Mouse (Mus musculus) forebrain, embryonic 12.5 days (tissue): ENCODE data around the gene Gm42906. TPM values are rescaled to one million over a fixed set of nuclear protein-coding genes. Genes with fewer than 3 reads are reported as not detected.

Experiments used
- ATAC-seq: fragments of 200-750 bp; cut with Nextera tagmentation; 2 replicates; pipeline ENCODE4 v1.8.0; 2017; ENCODE audit warnings: moderate TSS enrichment; ENCODE audit not compliant: low FRiP score
- H3K27ac ChIP-seq: fragments of 300-500 bp; sonication (generic); 2 replicates; pipeline ENCODE4 v1.5.1; 2016; ENCODE audit warnings: mild to moderate bottlenecking
- H3K27me3 ChIP-seq: fragments of 300-500 bp; sonication (generic); 2 replicates; pipeline ENCODE4 v1.6.1; 2016; ENCODE audit warnings: mild to moderate bottlenecking
- H3K36me3 ChIP-seq: fragments of 300-500 bp; sonication (generic); replicated peaks from 2 replicates; pipeline ENCODE4 v1.6.1; 2016; ENCODE audit warnings: mild to moderate bottlenecking
- H3K4me1 ChIP-seq: fragments of 300-500 bp; sonication (generic); 2 replicates; pipeline ENCODE4 v1.6.1; 2016
- H3K4me2 ChIP-seq: fragments of 300-500 bp; sonication (generic); 2 replicates; pipeline ENCODE4 v1.6.1; 2016; ENCODE audit warnings: mild to moderate bottlenecking, moderate library complexity
- H3K4me3 ChIP-seq: fragments of 300-500 bp; sonication (generic); replicated peaks from 2 replicates; pipeline ENCODE4 v1.5.1; 2016; ENCODE audit warnings: mild to moderate bottlenecking
- H3K9ac ChIP-seq: fragments of 300-500 bp; sonication (generic); 2 replicates; pipeline ENCODE4 v1.6.1; 2016; ENCODE audit warnings: mild to moderate bottlenecking
- H3K9me3 ChIP-seq: fragments of 300-500 bp; sonication (generic); 2 replicates; pipeline ENCODE4 v1.6.1; 2016
- WGBS: fragments of 180-500 bp; shearing (Covaris S2); methylation state at CpG from one replicate; pipeline ENCODE4 v1.1.7; 2016; 5-methylcytosine and 5-hydroxymethylcytosine counted together
- polyA plus RNA-seq: library from polyadenylated mRNA; unstranded; fragments of >200 nt; fragmentation: Nextera tagmentation; extraction: Ambion mirVana; gene quantifications from 2 replicates; pipeline ENCODE4 v1.2.1, GENCODE M21; 2016

Gene Gm42906
- not detected in 2 replicates for polyA plus RNA-seq

GRCm38 (mm10) chr5:151428113-151428756 lies at the start of gene Gm42906:
Gm42906 (minus strand) TSS chr5:151428163.
- H3K9ac ChIP-seq: no peak within 1 kb of the TSS
- H3K9me3 ChIP-seq: no peaks in the 10 kb centered on the region
- no peak within 1 kb of the TSS for H3K27ac ChIP-seq
- H3K27me3 ChIP-seq: no peaks in the 10 kb centered on the region
- ATAC-seq: no peak
- 73% methylated on average over 3 of the region's 3 CpGs for WGBS
- H3K4me1 ChIP-seq: no peaks in the 10 kb centered on the region
- H3K4me3 ChIP-seq: no peak within 1 kb of the TSS
- H3K4me2 ChIP-seq: no peak within 1 kb of the TSS
- H3K36me3 ChIP-seq: no peaks in the 10 kb centered on the region

- ATAC-seq: no peak
- no peaks in the 10 kb centered on the region for H3K4me1 ChIP-seq
These were observed 17.7 kb upstream of the Gm42906 start for GRCm38 (mm10) chr5:151445695-151446094.

GRCm38 (mm10) chr5:151435106-151435505 lies 7.1 kb upstream of the Gm42906 start:
- no peak overlapping the region for H3K27ac ChIP-seq
- no peaks in the 10 kb centered on the region for H3K9me3 ChIP-seq
- H3K36me3 ChIP-seq: no peaks in the 10 kb centered on the region
- no peaks in the 10 kb centered on the region for H3K4me1 ChIP-seq
- no peak for ATAC-seq
- H3K4me3 ChIP-seq: no peak overlapping the region
- no peak overlapping the region for H3K4me2 ChIP-seq
- H3K9ac ChIP-seq: no peak overlapping the region
- no peaks in the 10 kb centered on the region for H3K27me3 ChIP-seq

More at GRCm38 (mm10) chr5:151445695-151446094, 17.7 kb upstream of the Gm42906 start:
- no peaks in the 10 kb centered on the region for H3K36me3 ChIP-seq
- H3K4me3 ChIP-seq: no peak overlapping the region
- H3K27me3 ChIP-seq: no peaks in the 10 kb centered on the region
- no peaks in the 10 kb centered on the region for H3K9me3 ChIP-seq
- H3K9ac ChIP-seq: no peak overlapping the region
- no peak overlapping the region for H3K4me2 ChIP-seq
- H3K27ac ChIP-seq: no peak overlapping the region

- Histone ChIP-seq H3K27ac (no peak overlapping the region), H3K27me3 (no peaks in the 10 kb centered on the region), H3K4me2 (no peak overlapping the region), H3K9ac (no peak overlapping the region), H3K9me3 (no peaks in the 10 kb centered on the region), H3K36me3 (no peaks in the 10 kb centered on the region), H3K4me3 (no peak overlapping the region), H3K4me1 (no peaks in the 10 kb centered on the region)
- 81% methylated on average over 3 of the region's 3 CpGs for WGBS
- no peak for ATAC-seq
These were observed 1.5 kb downstream of the Gm42906 start for GRCm38 (mm10) chr5:151426466-151426865.

- Histone ChIP-seq H3K4me1 (no peaks in the 10 kb centered on the region), H3K27ac (no peak overlapping the region), H3K27me3 (no peaks in the 10 kb centered on the region), H3K36me3 (no peaks in the 10 kb centered on the region), H3K4me3 (no peak overlapping the region), H3K9ac (no peak overlapping the region), H3K4me2 (no peak overlapping the region), H3K9me3 (no peaks in the 10 kb centered on the region)
- ATAC-seq: no peak
- 94% methylated on average over 6 of the region's 6 CpGs for WGBS
These were observed 5.3 kb downstream of the Gm42906 start for GRCm38 (mm10) chr5:151422692-151423091.

- no peak for ATAC-seq
- Histone ChIP-seq H3K27me3 (no peaks in the 10 kb centered on the region), H3K4me3 (no peak overlapping the region), H3K4me2 (no peak overlapping the region), H3K9me3 (no peaks in the 10 kb centered on the region), H3K9ac (no peak overlapping the region), H3K27ac (no peak overlapping the region), H3K36me3 (no peaks in the 10 kb centered on the region), H3K4me1 (no peaks in the 10 kb centered on the region)
- 78% methylated on average over 7 of the region's 7 CpGs for WGBS
These were observed 6.1 kb downstream of the Gm42906 start for GRCm38 (mm10) chr5:151421859-151422258.

- Histone ChIP-seq H3K4me1 (0 out of 2 replicates have a peak, but pooled peaks cover under 1% of the 10 kb centered on the region), H3K4me2 (no peak overlapping the region), H3K9me3 (no peaks in the 10 kb centered on the region), H3K27ac (no peak overlapping the region), H3K4me3 (no peak overlapping the region), H3K27me3 (no peaks in the 10 kb centered on the region), H3K36me3 (no peaks in the 10 kb centered on the region), H3K9ac (no peak overlapping the region)
- ATAC-seq: no peak
- WGBS: 72% methylated on average over 2 of the region's 2 CpGs
These were observed 9.4 kb downstream of the Gm42906 start for GRCm38 (mm10) chr5:151418551-151418950.

GRCm38 (mm10) chr5:151417421-151418038 lies 10.4 kb downstream of the Gm42906 start:
- 81% methylated on average over 2 of the region's 2 CpGs for WGBS
- Histone ChIP-seq H3K9ac (no peak overlapping the region), H3K4me2 (no peak overlapping the region), H3K9me3 (no peaks in the 10 kb centered on the region), H3K27ac (no peak overlapping the region), H3K4me3 (no peak overlapping the region), H3K36me3 (no peaks in the 10 kb centered on the region), H3K27me3 (0 out of 2 replicates have a peak, but pooled peaks cover 4% of the 10 kb centered on the region), H3K4me1 (peaks cover 10% of the 10 kb centered on the region; the same call in 1 of the 2 replicates)
- no peak for ATAC-seq

GRCm38 (mm10) chr5:151416988-151417387 lies 11.0 kb downstream of the Gm42906 start:
- Histone ChIP-seq H3K36me3 (no peaks in the 10 kb centered on the region), H3K4me2 (no peak overlapping the region), H3K4me1 (peaks cover 12% of the 10 kb centered on the region; the same call in 1 of the 2 replicates), H3K4me3 (no peak overlapping the region), H3K27ac (no peak overlapping the region), H3K9me3 (no peaks in the 10 kb centered on the region), H3K27me3 (peaks cover 9% of the 10 kb centered on the region), H3K9ac (no peak overlapping the region)
- ATAC-seq: no peak
- 50% methylated on average over 1 of the region's 1 CpGs for WGBS

- Histone ChIP-seq H3K9ac (no peak overlapping the region), H3K36me3 (no peaks in the 10 kb centered on the region), H3K27me3 (peaks cover 26% of the 10 kb centered on the region), H3K4me3 (no peak overlapping the region), H3K27ac (0 out of 2 replicates have a peak overlapping the region, but pooled peaks have one; percentile 8), H3K4me1 (peaks cover 20% of the 10 kb centered on the region), H3K9me3 (no peaks in the 10 kb centered on the region), H3K4me2 (no peak overlapping the region)
- 68% methylated on average over 3 of the region's 3 CpGs for WGBS
- ATAC-seq: no peak
These were observed 14.3 kb downstream of the Gm42906 start for GRCm38 (mm10) chr5:151413617-151414016.

GRCm38 (mm10) chr5:151412666-151413463 lies 15.1 kb downstream of the Gm42906 start:
- 64% methylated on average over 11 of the region's 11 CpGs for WGBS

GRCm38 (mm10) chr5:151410006-151410405 lies 18.0 kb downstream of the Gm42906 start:
- no peak overlapping the region for H3K9ac ChIP-seq
- H3K27me3 ChIP-seq: peaks cover 28% of the 10 kb centered on the region
- H3K4me2 ChIP-seq: no peak overlapping the region
- WGBS: 71% methylated on average over 3 of the region's 3 CpGs
- no peak overlapping the region for H3K27ac ChIP-seq
- no peaks in the 10 kb centered on the region for H3K9me3 ChIP-seq
- peaks cover 29% of the 10 kb centered on the region for H3K4me1 ChIP-seq
- no peak overlapping the region for H3K4me3 ChIP-seq
- ATAC-seq: no peak
- H3K36me3 ChIP-seq: no peaks in the 10 kb centered on the region

More at GRCm38 (mm10) chr5:151412666-151413463, 15.1 kb downstream of the Gm42906 start:
- no peak overlapping the region for H3K4me2 ChIP-seq
- H3K36me3 ChIP-seq: no peaks in the 10 kb centered on the region
- H3K9ac ChIP-seq: no peak overlapping the region
- 0 out of 2 replicates have a peak overlapping the region, but pooled peaks have one; percentile 8 for H3K27ac ChIP-seq
- H3K4me1 ChIP-seq: peaks cover 23% of the 10 kb centered on the region
- ATAC-seq: no peak
- no peak overlapping the region for H3K4me3 ChIP-seq
- peaks cover 26% of the 10 kb centered on the region for H3K27me3 ChIP-seq
- H3K9me3 ChIP-seq: no peaks in the 10 kb centered on the region
